Mouse (Mus musculus): ENCODE results near the gene Serbp1. TPM values are rescaled to one million over a fixed set of nuclear protein-coding genes. Genes with fewer than 3 reads are reported as not detected.
"Not testable (repeated sequence)": the region's sequence is repeated elsewhere in the genome, so short reads cannot be mapped to it uniquely, and the experiment has no call there.

The Serbp1 gene
- polyA plus RNA-seq, 1 experiment from 2014 or later, result 295 TPM

DNA sequence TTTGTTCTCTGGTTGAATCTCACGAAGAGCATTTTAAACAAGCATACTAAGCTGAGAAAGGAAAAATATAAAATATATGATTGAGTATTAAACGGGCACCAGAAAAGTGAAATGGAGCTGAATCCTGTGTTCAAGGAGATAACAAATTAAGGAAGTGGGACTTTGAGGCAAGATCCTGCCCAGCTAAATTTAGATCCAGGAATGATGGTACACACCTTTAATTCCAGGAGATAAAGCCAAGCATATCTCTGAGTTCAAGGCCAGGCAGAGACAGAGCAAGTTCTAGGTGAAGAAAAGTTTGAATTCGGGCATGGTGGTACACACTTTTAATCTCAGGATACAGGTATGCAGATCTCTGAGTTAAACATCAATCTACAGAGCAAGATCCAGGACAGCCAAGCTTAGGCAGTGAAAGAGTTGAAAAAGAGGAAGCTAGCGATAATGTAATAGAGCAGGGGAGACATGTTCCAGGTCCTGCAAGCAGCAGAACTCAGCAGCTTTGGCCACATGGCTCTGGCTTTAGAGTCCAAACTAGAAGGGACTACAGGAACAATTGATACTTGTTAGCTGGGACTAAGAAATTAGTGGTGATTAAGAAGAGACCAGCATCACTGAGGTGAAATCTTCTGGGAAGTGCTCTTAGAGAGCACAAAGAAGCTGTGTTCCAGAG is 24.4 kb upstream of the Serbp1 start:
- Histone ChIP-seq H3K27ac (ENCODE audit: low read length) (no peak overlapping the region), H3K4me3 (replicated peaks; ENCODE audit: low read length) (no peak overlapping the region), H3K4me1 (ENCODE audit: control insufficient read depth, insufficient read depth, low read length) (no peaks in the 10 kb centered on the region), H3K4me2 (ENCODE audit: low read depth, low read length) (no peak overlapping the region), H3K9me3 (replicated peaks; ENCODE audit: control insufficient read depth, low read length) (no peaks in the 10 kb centered on the region), H3K36me3 (ENCODE audit: control insufficient read depth, insufficient read depth, low read length) (no peaks in the 10 kb centered on the region), H3K27me3 (ENCODE audit: control insufficient read depth, insufficient read depth, low read length) (no peaks in the 10 kb centered on the region), H3K9ac (ENCODE audit: low read length) (no peak overlapping the region)
- 82% methylated on average over 4 of the region's 4 CpGs for WGBS
- ATAC-seq (ENCODE audit: insufficient read depth, low FRiP score), result no peak

DNA sequence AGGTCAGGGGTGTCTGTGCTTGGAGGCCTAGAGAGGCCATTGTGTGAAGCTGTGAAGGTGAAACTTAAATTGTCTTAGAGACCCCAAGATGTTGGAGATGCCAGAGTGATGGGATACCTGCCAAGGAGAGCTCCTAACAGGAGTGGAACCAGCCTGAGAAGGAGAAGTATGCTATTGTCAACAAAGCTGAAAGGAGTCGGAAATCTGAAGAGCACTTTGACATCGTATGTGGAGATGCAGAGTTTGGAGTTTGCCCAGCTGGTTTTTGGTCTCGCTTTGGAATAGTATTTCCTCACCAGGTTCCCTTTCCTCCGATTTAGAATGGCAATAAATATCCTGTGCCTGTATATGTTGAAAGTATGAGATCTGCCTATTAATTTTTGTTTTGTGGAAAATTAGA is 20.6 kb upstream of the Serbp1 start:
- H3K27me3 ChIP-seq (ENCODE audit: control insufficient read depth, insufficient read depth, low read length), result no peaks in the 10 kb centered on the region
- no peaks in the 10 kb centered on the region for H3K36me3 ChIP-seq (ENCODE audit: control insufficient read depth, insufficient read depth, low read length)
- no peak overlapping the region for H3K4me3 ChIP-seq (replicated peaks; ENCODE audit: low read length)
- no peak overlapping the region for H3K9ac ChIP-seq (ENCODE audit: low read length)
- H3K4me1 ChIP-seq (ENCODE audit: control insufficient read depth, insufficient read depth, low read length), result no peaks in the 10 kb centered on the region
- H3K9me3 ChIP-seq (replicated peaks; ENCODE audit: control insufficient read depth, low read length), result no peaks in the 10 kb centered on the region
- ATAC-seq (ENCODE audit: insufficient read depth, low FRiP score), result no peak
- 57% methylated on average over 4 of the region's 4 CpGs for WGBS
- H3K27ac ChIP-seq (ENCODE audit: low read length), result no peak overlapping the region
- H3K4me2 ChIP-seq (ENCODE audit: low read depth, low read length), result no peak overlapping the region

DNA sequence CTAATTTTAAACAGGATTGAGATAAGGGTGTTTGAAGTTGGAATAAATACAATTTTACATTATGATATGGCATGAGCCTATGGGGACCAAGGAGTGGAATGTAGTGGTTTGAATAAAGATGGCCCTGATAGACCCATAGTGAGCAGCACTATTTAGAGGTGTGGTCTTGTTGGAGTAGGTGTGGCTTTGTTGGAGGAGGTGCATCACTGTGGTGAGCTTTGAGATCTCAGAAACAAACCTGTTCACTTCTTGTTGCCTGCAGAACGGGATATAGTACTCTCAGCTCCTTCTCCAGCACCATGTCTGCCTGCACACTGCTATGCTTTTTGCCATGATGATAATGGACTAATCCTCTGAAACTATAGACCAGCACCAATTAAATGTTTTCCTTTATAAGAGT is 20.1 kb upstream of the Serbp1 start:
- no peak overlapping the region for H3K27ac ChIP-seq (ENCODE audit: low read length)
- H3K9ac ChIP-seq (ENCODE audit: low read length), result no peak overlapping the region
- H3K4me3 ChIP-seq (replicated peaks; ENCODE audit: low read length), result no peak overlapping the region
- no peak for ATAC-seq (ENCODE audit: insufficient read depth, low FRiP score)
- H3K36me3 ChIP-seq (ENCODE audit: control insufficient read depth, insufficient read depth, low read length), result no peaks in the 10 kb centered on the region
- no peaks in the 10 kb centered on the region for H3K4me1 ChIP-seq (ENCODE audit: control insufficient read depth, insufficient read depth, low read length)
- H3K9me3 ChIP-seq (replicated peaks; ENCODE audit: control insufficient read depth, low read length), result no peaks in the 10 kb centered on the region
- no peaks in the 10 kb centered on the region for H3K27me3 ChIP-seq (ENCODE audit: control insufficient read depth, insufficient read depth, low read length)
- H3K4me2 ChIP-seq (ENCODE audit: low read depth, low read length), result no peak overlapping the region
- WGBS, result 80% methylated on average over 1 of the region's 1 CpGs

DNA sequence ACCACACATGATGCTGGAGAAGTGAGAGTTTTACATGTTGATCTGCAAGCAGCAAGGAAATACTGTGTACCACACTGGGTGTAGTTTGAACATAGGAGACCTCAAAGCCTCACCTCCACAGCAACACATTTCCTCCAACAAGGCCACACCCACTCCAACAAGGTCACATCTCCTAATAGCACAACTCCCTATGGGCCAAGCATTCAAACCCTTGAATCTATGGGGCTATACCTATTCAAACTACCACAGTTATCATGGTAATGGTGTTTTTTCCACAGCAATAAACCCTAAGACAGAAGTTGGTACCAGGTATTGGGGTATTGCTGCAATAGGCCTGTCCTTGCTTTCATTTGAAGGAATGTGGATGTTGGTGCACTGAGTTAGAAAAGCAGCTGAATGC is 19.4 kb upstream of the Serbp1 start:
- H3K36me3 ChIP-seq (ENCODE audit: control insufficient read depth, insufficient read depth, low read length), result no peaks in the 10 kb centered on the region
- no peak overlapping the region for H3K4me2 ChIP-seq (ENCODE audit: low read depth, low read length)
- no peaks in the 10 kb centered on the region for H3K9me3 ChIP-seq (replicated peaks; ENCODE audit: control insufficient read depth, low read length)
- H3K4me3 ChIP-seq (replicated peaks; ENCODE audit: low read length), result no peak overlapping the region
- H3K27me3 ChIP-seq (ENCODE audit: control insufficient read depth, insufficient read depth, low read length), result no peaks in the 10 kb centered on the region
- no peaks in the 10 kb centered on the region for H3K4me1 ChIP-seq (ENCODE audit: control insufficient read depth, insufficient read depth, low read length)
- no peak overlapping the region for H3K9ac ChIP-seq (ENCODE audit: low read length)
- ATAC-seq (ENCODE audit: insufficient read depth, low FRiP score), result no peak
- H3K27ac ChIP-seq (ENCODE audit: low read length), result no peak overlapping the region

DNA sequence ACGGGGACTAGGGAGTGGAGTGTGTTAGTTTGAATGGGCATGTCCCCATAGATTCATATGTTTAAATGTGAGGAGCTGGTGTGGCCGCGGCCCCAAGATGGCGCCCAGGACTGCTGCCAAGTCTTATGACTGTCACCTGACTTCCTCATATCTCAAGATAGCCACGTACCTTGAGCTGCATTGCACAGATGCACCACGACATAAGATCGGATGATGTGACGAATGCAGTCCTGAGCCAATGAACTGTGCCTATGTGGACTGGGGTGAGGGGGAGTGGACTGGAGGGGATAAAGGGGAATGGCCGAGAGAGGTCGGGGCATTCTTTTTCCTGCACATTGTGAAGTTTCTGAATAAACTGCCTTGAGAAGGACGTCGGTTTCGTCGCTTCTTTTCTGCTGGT is 18.0 kb upstream of the Serbp1 start:
- H3K27me3 ChIP-seq (ENCODE audit: control insufficient read depth, insufficient read depth, low read length); H3K4me2 ChIP-seq (ENCODE audit: low read depth, low read length); H3K4me3 ChIP-seq (replicated peaks; ENCODE audit: low read length); H3K27ac ChIP-seq (ENCODE audit: low read length); H3K4me1 ChIP-seq (ENCODE audit: control insufficient read depth, insufficient read depth, low read length); H3K9ac ChIP-seq (ENCODE audit: low read length); H3K36me3 ChIP-seq (ENCODE audit: control insufficient read depth, insufficient read depth, low read length); ATAC-seq (ENCODE audit: insufficient read depth, low FRiP score); H3K9me3 ChIP-seq (replicated peaks; ENCODE audit: control insufficient read depth, low read length): not testable (repeated sequence)
- 90% methylated on average over 14 of the region's 14 CpGs for WGBS

DNA sequence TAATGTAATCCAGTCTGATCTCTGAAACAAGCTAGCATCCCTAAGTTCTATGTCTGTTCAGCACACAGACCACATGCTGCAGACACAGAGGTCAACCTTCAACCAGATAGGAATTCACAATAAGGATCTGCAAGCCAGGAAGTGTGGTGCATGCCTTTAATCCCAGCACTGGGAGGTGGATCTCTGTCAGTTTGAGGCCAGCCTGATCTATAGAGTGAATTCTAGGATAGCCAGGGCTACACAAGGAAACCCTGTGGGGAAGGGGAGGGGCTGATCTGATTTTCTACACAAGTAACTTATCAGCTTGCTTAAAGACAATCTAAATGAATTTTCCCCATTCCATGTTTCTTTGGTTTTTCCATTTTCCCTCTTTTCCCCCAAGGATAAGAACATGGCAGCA is 17.2 kb upstream of the Serbp1 start:
- H3K27ac ChIP-seq (ENCODE audit: low read length), result no peak overlapping the region
- ATAC-seq (ENCODE audit: insufficient read depth, low FRiP score), result no peak
- H3K4me1 ChIP-seq (ENCODE audit: control insufficient read depth, insufficient read depth, low read length), result no peaks in the 10 kb centered on the region
- H3K9ac ChIP-seq (ENCODE audit: low read length), result no peak overlapping the region
- no peaks in the 10 kb centered on the region for H3K27me3 ChIP-seq (ENCODE audit: control insufficient read depth, insufficient read depth, low read length)
- H3K4me3 ChIP-seq (replicated peaks; ENCODE audit: low read length), result no peak overlapping the region
- no peaks in the 10 kb centered on the region for H3K36me3 ChIP-seq (ENCODE audit: control insufficient read depth, insufficient read depth, low read length)
- H3K4me2 ChIP-seq (ENCODE audit: low read depth, low read length), result no peak overlapping the region
- H3K9me3 ChIP-seq (replicated peaks; ENCODE audit: control insufficient read depth, low read length), result no peaks in the 10 kb centered on the region

DNA sequence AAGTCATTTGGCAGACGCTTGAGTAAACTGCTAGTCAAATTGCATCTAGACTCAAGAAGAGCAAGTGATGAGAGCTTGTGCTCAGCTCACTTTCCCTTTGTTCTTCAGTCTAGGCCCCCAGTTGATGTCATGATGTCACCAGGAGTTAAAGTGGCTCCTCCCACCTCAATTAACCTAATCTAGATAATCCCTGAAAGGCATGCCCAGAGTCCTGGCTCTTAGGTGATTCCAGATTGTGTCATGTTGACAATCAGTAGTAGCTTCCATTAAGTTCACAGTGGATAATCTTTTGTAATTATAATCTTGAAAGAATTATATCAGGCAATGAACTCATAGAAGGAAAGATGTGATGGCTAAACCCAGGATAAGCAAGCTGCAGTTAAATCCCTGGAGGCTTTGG is 14.9 kb upstream of the Serbp1 start:
- Histone ChIP-seq H3K4me3 (replicated peaks; ENCODE audit: low read length) (no peak overlapping the region), H3K9ac (ENCODE audit: low read length) (no peak overlapping the region), H3K27me3 (ENCODE audit: control insufficient read depth, insufficient read depth, low read length) (no peaks in the 10 kb centered on the region), H3K27ac (ENCODE audit: low read length) (no peak overlapping the region), H3K4me1 (ENCODE audit: control insufficient read depth, insufficient read depth, low read length) (no peaks in the 10 kb centered on the region), H3K9me3 (replicated peaks; ENCODE audit: control insufficient read depth, low read length) (no peaks in the 10 kb centered on the region), H3K36me3 (ENCODE audit: control insufficient read depth, insufficient read depth, low read length) (no peaks in the 10 kb centered on the region), H3K4me2 (ENCODE audit: low read depth, low read length) (no peak overlapping the region)
- ATAC-seq (ENCODE audit: insufficient read depth, low FRiP score), result no peak
- WGBS, result 80% methylated on average over 1 of the region's 1 CpGs

DNA sequence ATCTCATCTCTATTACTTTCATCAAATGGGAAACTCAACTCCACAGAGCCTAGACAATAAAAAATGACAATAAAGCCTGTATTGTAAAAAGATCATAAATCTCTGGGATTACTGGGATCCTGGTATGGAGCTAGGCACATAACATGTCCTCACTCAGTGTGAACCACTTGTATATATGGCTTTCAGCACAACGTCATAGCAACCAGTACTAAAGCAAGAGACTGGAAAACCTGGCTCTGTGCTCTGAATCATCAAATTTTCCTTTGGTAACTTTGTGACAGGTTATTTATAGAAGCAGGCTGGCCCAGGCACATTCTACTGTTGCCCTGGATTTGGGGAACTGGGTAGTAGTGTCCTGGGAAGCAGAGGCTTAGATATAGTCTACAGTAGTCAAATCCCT is 14.5 kb upstream of the Serbp1 start:
- no peaks in the 10 kb centered on the region for H3K36me3 ChIP-seq (ENCODE audit: control insufficient read depth, insufficient read depth, low read length)
- H3K27ac ChIP-seq (ENCODE audit: low read length), result no peak overlapping the region
- WGBS, result 66% methylated on average over 1 of the region's 1 CpGs
- H3K9me3 ChIP-seq (replicated peaks; ENCODE audit: control insufficient read depth, low read length), result no peaks in the 10 kb centered on the region
- no peaks in the 10 kb centered on the region for H3K4me1 ChIP-seq (ENCODE audit: control insufficient read depth, insufficient read depth, low read length)
- peak; percentile 58; the same call in 1 of the 2 replicates for ATAC-seq (ENCODE audit: insufficient read depth, low FRiP score)
- H3K4me2 ChIP-seq (ENCODE audit: low read depth, low read length), result no peak overlapping the region
- no peak overlapping the region for H3K4me3 ChIP-seq (replicated peaks; ENCODE audit: low read length)
- no peaks in the 10 kb centered on the region for H3K27me3 ChIP-seq (ENCODE audit: control insufficient read depth, insufficient read depth, low read length)
- H3K9ac ChIP-seq (ENCODE audit: low read length), result no peak overlapping the region

DNA sequence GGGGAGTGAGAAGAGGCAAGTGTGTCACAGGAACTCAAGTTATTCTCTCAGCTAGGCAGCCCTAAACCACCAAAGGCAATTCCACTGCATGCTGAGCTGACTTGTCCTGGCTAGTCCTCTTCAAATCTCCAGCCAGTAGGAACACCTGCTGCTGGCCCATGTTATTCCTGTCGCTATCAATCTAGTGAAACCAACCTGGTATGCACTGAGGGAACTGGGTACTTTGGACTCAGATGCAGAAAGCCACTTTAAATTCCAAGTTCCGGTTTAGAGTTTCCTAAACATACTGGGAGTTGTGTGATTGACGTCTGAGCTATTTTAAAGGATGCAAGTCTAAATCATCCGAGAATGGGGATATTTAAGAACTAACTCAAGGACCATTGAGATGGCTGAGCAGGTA is 11.7 kb upstream of the Serbp1 start:
- no peaks in the 10 kb centered on the region for H3K4me1 ChIP-seq (ENCODE audit: control insufficient read depth, insufficient read depth, low read length)
- no peak overlapping the region for H3K9ac ChIP-seq (ENCODE audit: low read length)
- no peaks in the 10 kb centered on the region; the same call in 1 of the 2 replicates for H3K27me3 ChIP-seq (ENCODE audit: control insufficient read depth, insufficient read depth, low read length)
- H3K4me2 ChIP-seq (ENCODE audit: low read depth, low read length), result no peak overlapping the region
- ATAC-seq (ENCODE audit: insufficient read depth, low FRiP score), result no peak
- H3K4me3 ChIP-seq (replicated peaks; ENCODE audit: low read length), result no peak overlapping the region
- H3K27ac ChIP-seq (ENCODE audit: low read length), result no peak overlapping the region
- WGBS, result 61% methylated on average over 4 of the region's 4 CpGs
- no peaks in the 10 kb centered on the region for H3K9me3 ChIP-seq (replicated peaks; ENCODE audit: control insufficient read depth, low read length)
- no peaks in the 10 kb centered on the region for H3K36me3 ChIP-seq (ENCODE audit: control insufficient read depth, insufficient read depth, low read length)
